Mouse (Mus musculus) forebrain, embryonic 12.5 days (tissue): ENCODE data around the gene Znrf4. TPM values are rescaled to one million over a fixed set of nuclear protein-coding genes. Genes with fewer than 3 reads are reported as not detected.

Experiments
- polyA plus RNA-seq: library from polyadenylated mRNA; unstranded; fragments of >200 nt; fragmentation: Nextera tagmentation; extraction: Ambion mirVana; gene quantifications from 2 replicates; pipeline ENCODE4 v1.2.1, GENCODE M21; 2016

Gene Znrf4
- polyA plus RNA-seq, 1 experiment from 2014 or later, result not detected

Other genes starting within 250 kb of the Znrf4 start
- 1.5 and 1.7 TPM in 2 replicates for gene Ticam1, start 235.6 kb downstream of the Znrf4 start, polyA plus RNA-seq
- 28.6 and 28.8 TPM in 2 replicates for gene Plin3, start 219.6 kb downstream of the Znrf4 start, polyA plus RNA-seq
- not detected in 2 replicates for gene Arrdc5, start 212.1 kb downstream of the Znrf4 start, polyA plus RNA-seq
- gene Uhrf1, start 209.1 kb downstream of the Znrf4 start, polyA plus RNA-seq, result 187 and 198 TPM in 2 replicates
- 61.6 and 63.4 TPM in 2 replicates for gene Kdm4b, start 186.4 kb downstream of the Znrf4 start, polyA plus RNA-seq
- 330 and 331 TPM in 2 replicates for gene Ptprs, start 35.9 kb downstream of the Znrf4 start, polyA plus RNA-seq
- gene Gm20219, start 42.0 kb upstream of the Znrf4 start, polyA plus RNA-seq, result 0.87 and 1.4 TPM in 2 replicates
- 100 and 104 TPM in 2 replicates for gene Safb2, start 72.2 kb upstream of the Znrf4 start, polyA plus RNA-seq
- 180 and 187 TPM in 2 replicates for gene Safb, start 72.4 kb upstream of the Znrf4 start, polyA plus RNA-seq
- 170 and 173 TPM in 2 replicates for gene 2410015M20Rik, start 97.3 kb upstream of the Znrf4 start, polyA plus RNA-seq
- gene Rpl36, start 101.0 kb upstream of the Znrf4 start, polyA plus RNA-seq, result 1,181 and 1,289 TPM in 2 replicates
- 54.4 and 55.0 TPM in 2 replicates for gene Lonp1, start 114.5 kb upstream of the Znrf4 start, polyA plus RNA-seq
- gene Catsperd, start 115.7 kb upstream of the Znrf4 start, polyA plus RNA-seq, result 0.42 and 0.77 TPM in 2 replicates
- gene Ranbp3, start 160.9 kb upstream of the Znrf4 start, polyA plus RNA-seq, result 119 and 121 TPM in 2 replicates
- gene Ndufa11, start 205.3 kb upstream of the Znrf4 start, polyA plus RNA-seq, result 316 and 323 TPM in 2 replicates
- 15.3 and 15.9 TPM in 2 replicates for gene Vmac, start 205.6 kb upstream of the Znrf4 start, polyA plus RNA-seq
- 3.2 and 5.9 TPM in 2 replicates for gene Nrtn, start 245.1 kb upstream of the Znrf4 start, polyA plus RNA-seq